Mouse (Mus musculus) left cerebral cortex, adult 8-10 months (tissue): Measurements from ENCODE around the gene Ccdc92. TPM values are rescaled to one million over a fixed set of nuclear protein-coding genes. Genes with fewer than 3 reads are reported as not detected.

Experiments
- total RNA-seq, 4 experiments: library from RNA; stranded (reverse); gene quantifications; 2 replicates each; pipeline ENCODE4 v1.2.4; 2022

Ccdc92 gene
- total RNA-seq, 4 experiments from 2014 or later = 75.0 to 79.1 (median 78.1) TPM

Other genes with a start within 250 kb of the Ccdc92 start
- 10 to 100 TPM; 55.7 to 63.9 (median 61.6) TPM for gene Atp6v0a2, start 233.8 kb downstream of the Ccdc92 start, total RNA-seq
- under 1 TPM; 0.59 to 0.72 (median 0.67) TPM for gene Dnah10, start 137.3 kb downstream of the Ccdc92 start, total RNA-seq
- gene Zfp664, start 267 bp upstream of the Ccdc92 start, total RNA-seq = 10 to 100 TPM; 62.0 to 71.7 (median 64.9) TPM
- under 1 TPM; 0.28 to 0.70 (median 0.60) TPM for gene Rflna, start 140.8 kb upstream of the Ccdc92 start, total RNA-seq